Mouse (Mus musculus) MEL (cell line): ENCODE results near the gene Ganab. TPM values are rescaled to one million over a fixed set of nuclear protein-coding genes. Genes with fewer than 3 reads are reported as not detected.

Source experiments
- DNase-seq: peaks from one replicate; pipeline ENCODE4 v3.0.0; 2011; ENCODE audit warnings: low read depth, low spot score
- H3K27ac ChIP-seq: 2 replicates; pipeline ENCODE4 v1.5.1; 2012; ENCODE audit warnings: low read depth, mild to moderate bottlenecking, control low read depth, low read length, moderate library complexity; ENCODE audit not compliant: control insufficient read depth
- H3K27me3 ChIP-seq, 2 experiments: fragments of 150-350 bp in 1 of 2; sonication (generic) in 1 of 2; 2 replicates each; pipeline ENCODE4 v1.6.1; 2012; ENCODE audit warnings: low read length in 2 of 2, mild to moderate bottlenecking in 2 of 2, improper control_type of control experiment in 1 of 2, moderate library complexity in 1 of 2; ENCODE audit not compliant: insufficient read depth in 2 of 2, control insufficient read depth in 1 of 2
- H3K36me3 ChIP-seq, 2 experiments: 2 replicates each; pipeline ENCODE4 v1.6.1; 2012 to 2014; ENCODE audit warnings: low read length in 2 of 2, improper control_type of control experiment in 1 of 2, inconsistent platforms in 1 of 2, mild to moderate bottlenecking in 1 of 2; ENCODE audit not compliant: insufficient read depth in 2 of 2, control insufficient read depth in 1 of 2
- H3K4me1 ChIP-seq, 2 experiments: fragments of 150-350 bp in 1 of 2; sonication (generic) in 1 of 2; 2 replicates each; pipeline ENCODE4 v1.6.1; 2012; ENCODE audit warnings: low read length in 2 of 2, improper control_type of control experiment in 1 of 2, mild to moderate bottlenecking in 1 of 2; ENCODE audit not compliant: insufficient read depth in 2 of 2, control insufficient read depth in 1 of 2
- H3K4me3 ChIP-seq, 2 experiments: fragments of 150-350 bp in 1 of 2; sonication (generic) in 1 of 2; 2 replicates each; pipeline ENCODE4 v1.5.1; 2012; ENCODE audit warnings: low read depth in 2 of 2, low read length in 2 of 2, mild to moderate bottlenecking in 2 of 2, moderate library complexity in 2 of 2, control low read depth in 1 of 2, improper control_type of control experiment in 1 of 2; ENCODE audit not compliant: control insufficient read depth in 1 of 2, insufficient read depth in 1 of 2
- H3K79me2 ChIP-seq: 2 replicates; pipeline ENCODE4 v1.6.1; 2012; ENCODE audit warnings: mild to moderate bottlenecking, low read length, moderate library complexity; ENCODE audit not compliant: control insufficient read depth, poor library complexity, insufficient read depth
- H3K9ac ChIP-seq: 2 replicates; pipeline ENCODE4 v1.6.1; 2012; ENCODE audit warnings: low read depth, mild to moderate bottlenecking, control low read depth, low read length, moderate library complexity; ENCODE audit not compliant: control insufficient read depth, poor library complexity, severe bottlenecking
- H3K9me3 ChIP-seq: fragments of 150-350 bp; sonication (generic); replicated peaks from 2 replicates; pipeline ENCODE4 v1.6.1; 2012; ENCODE audit warnings: mild to moderate bottlenecking, low read length, improper control_type of control experiment, moderate library complexity; ENCODE audit not compliant: insufficient read depth
- BHLHE40 ChIP-seq: IDR thresholded peaks from 2 replicates; pipeline ENCODE4 v1.6.1; 2012; ENCODE audit warnings: low read depth, mild to moderate bottlenecking, inconsistent platforms, low read length, improper control_type of control experiment, borderline replicate concordance
- CHD1 ChIP-seq: IDR thresholded peaks from 2 replicates; pipeline ENCODE4 v1.6.1; 2012; ENCODE audit warnings: low read depth, mild to moderate bottlenecking, inconsistent platforms, low read length, improper control_type of control experiment
- CTCF ChIP-seq, 3 experiments: IDR thresholded peaks in 2 of 3; conservative IDR thresholded peaks in 1 of 3; 2 replicates each; pipeline ENCODE4 v1.5.1; 2011 to 2012; ENCODE audit warnings: low read length in 3 of 3, low read depth in 2 of 3, mild to moderate bottlenecking in 2 of 3, improper control_type of control experiment in 1 of 3, inconsistent platforms in 1 of 3, mixed read lengths in 1 of 3, moderate library complexity in 1 of 3; ENCODE audit not compliant: control insufficient read depth in 1 of 3, insufficient read depth in 1 of 3, poor library complexity in 1 of 3, severe bottlenecking in 1 of 3
- E2F4 ChIP-seq: IDR thresholded peaks from 2 replicates; pipeline ENCODE4 v1.6.1; 2011; ENCODE audit warnings: low read depth, low read length, improper control_type of control experiment, borderline replicate concordance
- ELF1 ChIP-seq: IDR thresholded peaks from 2 replicates; pipeline ENCODE4 v1.6.1; 2014; ENCODE audit warnings: low read depth, mild to moderate bottlenecking, inconsistent platforms, low read length, improper control_type of control experiment, moderate library complexity
- EP300 ChIP-seq, 2 experiments: IDR thresholded peaks; 2 replicates each; pipeline ENCODE4 v1.6.1; 2011; ENCODE audit warnings: improper control_type of control experiment in 2 of 2, low read length in 2 of 2, low read depth in 1 of 2, mild to moderate bottlenecking in 1 of 2
- ETS1 ChIP-seq: IDR thresholded peaks from 2 replicates; pipeline ENCODE4 v1.6.1; 2012; ENCODE audit warnings: low read depth, mild to moderate bottlenecking, inconsistent platforms, low read length, improper control_type of control experiment, moderate library complexity
- GABPA ChIP-seq: IDR thresholded peaks from 2 replicates; pipeline ENCODE4 v1.6.1; 2012; ENCODE audit warnings: low read depth, mild to moderate bottlenecking, inconsistent platforms, low read length, improper control_type of control experiment, moderate library complexity
- GATA1 ChIP-seq: IDR thresholded peaks from 2 replicates; pipeline ENCODE4 v1.6.1; 2011; ENCODE audit warnings: low read depth, low read length, improper control_type of control experiment
- HCFC1 ChIP-seq: IDR thresholded peaks from 2 replicates; pipeline ENCODE4 v1.6.1; 2012; ENCODE audit warnings: low read depth, mild to moderate bottlenecking, inconsistent platforms, low read length, improper control_type of control experiment, moderate library complexity
- JUND ChIP-seq: IDR thresholded peaks from 2 replicates; pipeline ENCODE4 v1.6.1; 2011; ENCODE audit warnings: low read depth, mild to moderate bottlenecking, improper control_type of control experiment, low read length
- KAT2A ChIP-seq: conservative IDR thresholded peaks from 2 replicates; pipeline ENCODE4 v1.6.1; 2012; ENCODE audit warnings: low read depth, low read length, improper control_type of control experiment, inconsistent platforms
- MAFK ChIP-seq: IDR thresholded peaks from 2 replicates; pipeline ENCODE4 v1.6.1; 2011; ENCODE audit warnings: low read depth, mild to moderate bottlenecking, low read length, improper control_type of control experiment, borderline replicate concordance
- MAX ChIP-seq: IDR thresholded peaks from 2 replicates; pipeline ENCODE4 v1.6.1; 2011; ENCODE audit warnings: low read length, improper control_type of control experiment
- MAZ ChIP-seq: IDR thresholded peaks from 2 replicates; pipeline ENCODE4 v1.6.1; 2012; ENCODE audit warnings: low read depth, mild to moderate bottlenecking, inconsistent platforms, low read length, improper control_type of control experiment
- MXI1 ChIP-seq: IDR thresholded peaks from 2 replicates; pipeline ENCODE4 v1.6.1; 2011; ENCODE audit warnings: mild to moderate bottlenecking, low read depth, low read length, improper control_type of control experiment
- MYB ChIP-seq: IDR thresholded peaks from 2 replicates; pipeline ENCODE4 v1.6.1; 2011; ENCODE audit warnings: mild to moderate bottlenecking, low read depth, low read length, improper control_type of control experiment
- NELFE ChIP-seq: IDR thresholded peaks from 2 replicates; pipeline ENCODE4 v1.6.1; 2011; ENCODE audit warnings: low read depth, low read length, improper control_type of control experiment
- NRF1 ChIP-seq: IDR thresholded peaks from 2 replicates; pipeline ENCODE4 v1.6.1; 2014; ENCODE audit warnings: low read depth, mild to moderate bottlenecking, inconsistent platforms, low read length, improper control_type of control experiment, moderate library complexity; ENCODE audit not compliant: poor library complexity, insufficient read depth, severe bottlenecking
- POLR2AphosphoS2 ChIP-seq: IDR thresholded peaks from 2 replicates; pipeline ENCODE4 v1.6.1; 2011; ENCODE audit warnings: low read length, improper control_type of control experiment
- POLR2AphosphoS5 ChIP-seq: IDR thresholded peaks from 2 replicates; pipeline ENCODE4 v1.6.1; 2012; ENCODE audit warnings: low read depth, borderline replicate concordance, mild to moderate bottlenecking, inconsistent platforms, low read length, moderate library complexity, mixed read lengths
- RAD21 ChIP-seq: IDR thresholded peaks from 2 replicates; pipeline ENCODE4 v1.6.1; 2011; ENCODE audit warnings: mild to moderate bottlenecking, low read depth, low read length, improper control_type of control experiment
- RCOR1 ChIP-seq: IDR thresholded peaks from 2 replicates; pipeline ENCODE4 v1.6.1; 2012; ENCODE audit warnings: low read depth, mild to moderate bottlenecking, inconsistent platforms, low read length, improper control_type of control experiment
- TAL1 ChIP-seq: IDR thresholded peaks from 2 replicates; pipeline ENCODE4 v1.6.1; 2012; ENCODE audit warnings: mild to moderate bottlenecking, inconsistent platforms, low read length, moderate library complexity, mixed read lengths
- TBP ChIP-seq: IDR thresholded peaks from 2 replicates; pipeline ENCODE4 v1.8.0; 2011; ENCODE audit warnings: low read depth, low read length, improper control_type of control experiment
- TCF12 ChIP-seq: IDR thresholded peaks from 2 replicates; pipeline ENCODE4 v1.6.1; 2014; ENCODE audit warnings: low read depth, mild to moderate bottlenecking, inconsistent platforms, low read length, improper control_type of control experiment, moderate library complexity
- USF1 ChIP-seq: IDR thresholded peaks from 2 replicates; pipeline ENCODE4 v1.6.1; 2014; ENCODE audit warnings: low read depth, mild to moderate bottlenecking, inconsistent platforms, low read length, improper control_type of control experiment, moderate library complexity
- USF2 ChIP-seq, 2 experiments: IDR thresholded peaks; 2 replicates each; pipeline ENCODE4 v1.6.1; 2011 to 2012; ENCODE audit warnings: improper control_type of control experiment in 2 of 2, low read length in 2 of 2, borderline replicate concordance in 1 of 2, inconsistent platforms in 1 of 2, low read depth in 1 of 2, mild to moderate bottlenecking in 1 of 2; ENCODE audit not compliant: insufficient read depth in 1 of 2
- ZMIZ1 ChIP-seq: IDR thresholded peaks from 2 replicates; pipeline ENCODE4 v1.6.1; 2012; ENCODE audit warnings: low read depth, mild to moderate bottlenecking, inconsistent platforms, low read length, improper control_type of control experiment, moderate library complexity
- ZNF384 ChIP-seq: IDR thresholded peaks from 2 replicates; pipeline ENCODE4 v1.6.1; 2012; ENCODE audit warnings: low read depth, mild to moderate bottlenecking, inconsistent platforms, low read length, improper control_type of control experiment
- polyA plus RNA-seq, 2 experiments: library from polyadenylated mRNA; stranded (reverse) in 1 of 2; unstranded in 1 of 2; fragments of >175 nt in 1 of 2; fragments of >200 nt in 1 of 2; gene quantifications; 2 replicates each; pipeline versions ENCODE4 v1.2.1 to v1.2.4; 2012; ENCODE audit warnings: low replicate concordance in 2 of 2, low read depth in 1 of 2; ENCODE audit not compliant: insufficient read length in 2 of 2, insufficient read depth in 1 of 2, missing spikeins in 1 of 2
- total RNA-seq: library from RNA; depleted of rRNA; stranded (reverse); fragments of 300-350 nt; gene quantifications from 2 replicates; pipeline ENCODE4 v1.2.3, GENCODE M21; 2012

Ganab gene
- total and polyA plus RNA-seq, 3 experiments = 122 to 123 TPM; not detected in 1

DNA sequence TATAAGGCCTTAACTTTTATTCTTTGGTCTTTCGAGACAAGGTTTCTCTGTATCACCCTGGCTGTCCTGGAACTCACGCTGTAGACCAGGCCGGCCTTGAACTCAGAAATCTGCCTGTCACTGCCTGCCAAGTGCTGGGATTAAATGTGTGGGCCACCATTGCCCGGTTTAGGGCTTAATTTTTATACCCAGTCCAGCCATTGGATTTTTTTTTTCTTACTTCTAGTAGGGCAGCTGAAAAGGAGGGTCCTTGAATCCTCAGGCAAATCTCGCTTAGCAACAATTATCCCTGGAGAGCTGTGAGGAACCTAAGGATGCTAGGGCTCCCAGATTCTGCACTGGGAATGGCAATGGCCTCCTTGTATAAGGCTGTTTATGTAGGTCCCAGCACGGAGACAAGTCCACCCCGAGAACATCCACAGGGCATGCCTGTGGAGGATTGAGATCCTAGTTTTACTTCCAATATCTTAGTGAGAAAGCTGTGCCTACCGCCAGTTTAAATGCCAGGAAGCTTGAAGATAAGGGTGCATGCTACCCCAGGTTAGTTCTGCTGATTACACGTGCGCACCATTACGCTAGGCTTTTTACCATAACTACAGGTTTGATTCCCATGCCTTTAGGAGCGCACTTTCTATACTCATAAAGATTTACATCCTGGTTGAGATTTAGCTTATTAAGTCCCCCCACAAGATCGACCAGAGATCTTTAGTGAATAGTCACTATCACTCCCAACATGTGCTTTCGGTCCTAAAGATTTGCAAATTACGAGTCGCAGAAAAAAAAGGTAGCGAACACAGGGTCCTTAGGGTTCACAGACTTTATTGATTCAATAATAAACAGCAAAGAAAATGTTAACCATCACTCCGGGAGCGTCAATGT is 10.0 kb upstream of the Ganab start (continued):
- TF ChIP-seq POLR2AphosphoS2 (peak; percentile 94), MAX (peak; percentile 95), NRF1 (no peak), ETS1 (peak; percentile 61; the same call in 1 of the 2 replicates), USF2 (IDR thresholded peaks at IDR 0.05; ENCODE audit: borderline replicate concordance in 1 of 2, insufficient read depth in 1 of 2, low read depth in 1 of 2, low read length in 2 of 2) (no peak), RCOR1 (peak; percentile 65), MAZ (0 out of 2 replicates have a peak, but pooled peaks have one; percentile 65), MXI1 (peak; percentile 95), USF1 (no peak), TCF12 (no peak), HCFC1 (no peak; the same call in 1 of the 2 replicates), GATA1 (peak; percentile 40), EP300 (IDR thresholded peaks at IDR 0.05; ENCODE audit: low read depth in 1 of 2, low read length in 2 of 2) (no peak), KAT2A (peak; percentile 65)

DNA sequence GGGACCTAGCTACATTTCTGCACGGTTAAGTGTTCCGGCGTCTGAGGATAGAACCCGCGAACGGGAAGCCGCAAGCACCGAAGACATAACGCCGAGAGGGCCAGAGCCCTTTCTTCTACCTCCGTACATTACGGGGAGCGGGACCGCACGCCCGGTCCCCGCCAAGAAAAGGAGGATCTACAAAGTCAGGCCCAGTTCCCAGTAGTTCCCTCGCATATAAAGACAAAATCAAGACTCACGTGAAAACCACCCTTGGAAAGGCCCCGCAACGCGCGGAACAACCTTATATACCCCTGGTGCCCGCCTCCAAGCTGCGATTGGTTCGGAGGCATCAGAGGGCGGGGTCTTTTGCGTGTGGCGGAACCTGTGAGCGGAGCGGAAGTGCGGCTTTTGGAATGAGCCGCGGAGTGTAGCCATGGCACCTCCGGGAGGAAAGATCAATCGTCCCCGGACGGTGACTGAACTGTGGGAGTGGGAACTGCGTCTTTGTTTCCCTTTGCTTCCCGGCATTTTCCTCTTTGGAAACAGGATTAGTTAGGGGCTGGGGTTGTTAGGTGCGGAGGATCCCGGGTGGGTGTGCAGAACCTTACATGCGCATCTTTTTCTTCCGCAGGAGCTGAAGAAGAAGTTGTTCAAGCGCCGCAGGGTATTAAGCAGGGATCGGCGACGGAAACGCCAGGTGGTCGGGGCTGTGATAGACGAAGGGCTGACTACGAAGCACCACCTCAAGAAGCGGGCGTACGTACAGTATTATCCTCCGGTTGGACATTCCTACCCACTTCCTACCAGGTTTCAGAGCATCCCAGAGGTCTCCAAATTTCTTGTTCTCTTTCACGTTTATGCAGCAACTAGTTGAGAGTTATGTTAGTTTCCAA is 9.1 kb upstream of the Ganab start, which contains the start of the genes 1810009A15Rik and Gm49416:
Gene 1810009A15Rik, plus strand, starts transcription at position 343 of the 875 bp plus-strand sequence.
Gene Gm49416, plus strand, starts transcription at position 416 of the 875 bp plus-strand sequence.
- Histone ChIP-seq H3K9me3 (no peaks in the 10 kb centered on the region), H3K4me1 (peaks cover 0 to 13% of the 10 kb centered on the region in 2 experiments; a peak in 1 of 4 replicates), H3K27ac (peak within 1 kb of the TSS; percentile 91), H3K27me3 (no peaks in the 10 kb centered on the region), H3K4me3 (peak within 1 kb of the TSS; percentile 75 to 85), H3K36me3 (peaks cover 0 to 32% of the 10 kb centered on the region in 2 experiments; a peak in 2 of 4 replicates), H3K79me2 (peaks cover 35% of the 10 kb centered on the region), H3K9ac (peak within 1 kb of the TSS; percentile 94)
- DNase-seq = peak; percentile 98
- TF ChIP-seq BHLHE40 (peak; percentile 83; the same call in 1 of the 2 replicates), JUND (no peak), KAT2A (peak; percentile 58; the same call in 1 of the 2 replicates), ZMIZ1 (peak; percentile 95), RAD21 (no peak), MAZ (no peak), ELF1 (peak; percentile 91), MAFK (no peak), CTCF (IDR thresholded peaks at IDR 0.05 in 2 of 3, conservative IDR thresholded peaks at IDR 0.05 in 1 of 3; ENCODE audit: control insufficient read depth in 1 of 3, insufficient read depth in 1 of 3, low read depth in 2 of 3, low read length in 3 of 3, poor library complexity in 1 of 3, severe bottlenecking in 1 of 3) (no peak), NELFE (peak; percentile 99), MAX (peak; percentile 66; the same call in 1 of the 2 replicates), TCF12 (peak; percentile 76), HCFC1 (peak; percentile 89), TAL1 (no peak), ZNF384 (no peak), CHD1 (no peak), GATA1 (no peak), E2F4 (no peak), EP300 (IDR thresholded peaks at IDR 0.05; ENCODE audit: low read depth in 1 of 2, low read length in 2 of 2) (no peak), NRF1 (no peak), MYB (no peak), GABPA (no peak), POLR2AphosphoS5 (peak; percentile 78; the same call in 1 of the 2 replicates), TBP (peak; percentile 99)
